Mouse (Mus musculus) ES-Bruce4 (cell line): ENCODE results near the gene Wdr27.

ENCODE experiments used
- CTCF ChIP-seq: IDR thresholded peaks from one replicate; pipeline ENCODE4 v1.8.1; 2011; ENCODE audit warnings: low read depth, low read length
- EP300 ChIP-seq: IDR thresholded peaks from 2 replicates; pipeline ENCODE4 v1.6.1; 2011; ENCODE audit warnings: low read depth, low read length; ENCODE audit not compliant: insufficient read depth
- POLR2A ChIP-seq: IDR thresholded peaks from one replicate; pipeline ENCODE4 v1.8.1; 2011; ENCODE audit warnings: low read length; ENCODE audit not compliant: insufficient read depth

DNA sequence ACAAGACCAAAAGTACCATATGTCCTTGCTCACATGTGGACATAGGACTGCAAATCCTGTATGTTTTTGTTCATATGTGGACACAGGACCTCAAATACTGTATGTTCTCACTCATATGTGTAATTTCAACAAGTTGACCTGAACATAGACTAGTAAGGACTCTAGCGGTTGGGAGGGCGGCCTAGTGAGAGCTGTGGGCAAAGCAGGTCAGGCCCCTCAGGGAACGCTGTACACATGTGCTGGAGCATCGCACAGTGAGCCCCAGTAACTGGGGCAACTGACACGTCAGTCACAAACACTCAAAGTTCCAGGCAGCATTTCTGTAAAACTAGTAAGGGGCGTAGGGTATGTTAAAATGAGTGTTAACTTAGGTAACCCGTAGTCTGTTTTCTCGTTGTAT lies 30.0 kb downstream of the Wdr27 start:
- TF ChIP-seq POLR2A (no peak), CTCF (no peak), EP300 (no peak)
